Mouse (Mus musculus) right cerebral cortex, adult 2 months (tissue): ENCODE data around the gene Stat5a.

Experiments
- DNase-seq, 2 experiments: peaks; one replicate each; pipeline ENCODE4 v3.0.0; 2021 to 2022; ENCODE audit warnings: low spot score in 2 of 2

Gene Stat5a

GRCm38 (mm10) chr11:100858935-100859578, at the start of gene Stat5a:
TSS of gene Stat5a (plus strand) at chr11:100859351.
- peak; percentile 40 for DNase-seq

GRCm38 (mm10) chr11:100810516-100810915, 48.6 kb upstream of the Stat5a start:
- no peak for DNase-seq

GRCm38 (mm10) chr11:100811132-100811531, 48.0 kb upstream of the Stat5a start:
- DNase-seq: no peak

GRCm38 (mm10) chr11:100814498-100814897, 44.7 kb upstream of the Stat5a start:
- DNase-seq: no peak

GRCm38 (mm10) chr11:100816342-100816741, 42.8 kb upstream of the Stat5a start:
- no peak for DNase-seq

- DNase-seq: no peak
Measured at GRCm38 (mm10) chr11:100816801-100817200, 42.4 kb upstream of the Stat5a start.

- no peak for DNase-seq
Measured at GRCm38 (mm10) chr11:100817311-100817710, 41.8 kb upstream of the Stat5a start.

- DNase-seq: no peak
Measured at GRCm38 (mm10) chr11:100818359-100819012, 40.7 kb upstream of the Stat5a start.

GRCm38 (mm10) chr11:100819048-100819447, 40.1 kb upstream of the Stat5a start:
- DNase-seq: no peak

GRCm38 (mm10) chr11:100819626-100820025, 39.5 kb upstream of the Stat5a start:
- no peak for DNase-seq

- no peak for DNase-seq
Measured at GRCm38 (mm10) chr11:100820047-100820446, 39.1 kb upstream of the Stat5a start.

GRCm38 (mm10) chr11:100821605-100822220, 37.4 kb upstream of the Stat5a start:
- no peak for DNase-seq

GRCm38 (mm10) chr11:100822365-100822764, 36.8 kb upstream of the Stat5a start:
- DNase-seq: no peak

- DNase-seq: peak in 1 of 2 experiments; percentile 19
Measured at GRCm38 (mm10) chr11:100823543-100824313, 35.4 kb upstream of the Stat5a start.

- DNase-seq: no peak
Measured at GRCm38 (mm10) chr11:100824496-100824895, 34.7 kb upstream of the Stat5a start.

GRCm38 (mm10) chr11:100825451-100825850, 33.7 kb upstream of the Stat5a start:
- no peak for DNase-seq

- peak; percentile 47 to 65 for DNase-seq
Measured at GRCm38 (mm10) chr11:100826161-100826866, 32.8 kb upstream of the Stat5a start.

- DNase-seq: no peak
Measured at GRCm38 (mm10) chr11:100828676-100829151, 30.4 kb upstream of the Stat5a start.

- no peak for DNase-seq
Measured at GRCm38 (mm10) chr11:100829691-100830090, 29.5 kb upstream of the Stat5a start.

- no peak for DNase-seq
Measured at GRCm38 (mm10) chr11:100831396-100831795, 27.8 kb upstream of the Stat5a start.

GRCm38 (mm10) chr11:100833466-100833865, 25.7 kb upstream of the Stat5a start:
- DNase-seq: no peak
